Mouse (Mus musculus) retina, postnatal 7 days (tissue): ENCODE data around the gene Pomgnt2.
"Not testable (repeated sequence)": the region's sequence is repeated elsewhere in the genome, so short reads cannot be mapped to it uniquely, and the experiment has no call there.

Source experiments
- DNase-seq: peaks from one replicate; pipeline ENCODE4 v3.0.0-alpha.2; 2012; ENCODE audit warnings: low read depth, low spot score

Gene Pomgnt2

DNA sequence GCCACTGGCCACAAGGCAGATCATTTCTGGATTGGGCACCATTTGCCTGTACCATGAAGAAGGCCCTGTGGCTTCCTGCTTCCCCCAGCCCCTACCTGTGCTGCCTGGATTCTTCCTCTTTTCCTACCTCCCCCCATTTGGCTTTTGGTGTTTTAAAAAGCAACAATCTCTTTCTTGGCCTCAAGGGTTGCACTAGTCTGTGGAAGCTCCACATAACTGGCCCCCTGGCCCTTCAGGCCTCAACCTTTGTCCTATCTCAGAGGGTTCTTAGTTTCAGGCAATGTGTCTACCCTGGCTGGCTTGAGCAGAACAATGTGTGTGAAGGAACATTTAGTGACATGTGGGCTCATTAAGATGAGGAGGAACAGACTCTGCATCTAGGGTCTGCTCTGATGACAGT lies at the start of gene Pomgnt2:
TSS of gene Pomgnt2 (minus strand) at position 101 of the 400 bp plus-strand sequence.
- DNase-seq, result no peak

DNA sequence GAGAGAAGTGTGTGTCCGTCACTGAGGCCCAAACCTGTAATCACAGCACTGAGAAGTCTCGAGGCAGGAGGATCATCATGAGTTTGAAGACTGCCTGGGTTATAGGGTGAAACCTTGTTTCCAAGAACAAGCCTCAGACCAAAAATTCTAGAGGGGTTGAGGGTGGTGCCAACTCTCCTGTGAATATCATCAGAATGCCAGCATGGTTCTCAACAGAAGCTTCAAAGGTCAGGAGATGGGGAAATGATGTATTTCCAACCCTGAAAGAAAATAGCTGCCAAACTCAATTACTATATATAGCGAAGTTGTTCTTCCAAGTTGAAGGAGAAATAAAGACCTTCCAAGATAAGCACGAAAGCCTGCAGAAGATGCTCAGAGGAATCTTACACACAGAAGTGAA lies 42.9 kb upstream of the Pomgnt2 start:
- no peak for DNase-seq

DNA sequence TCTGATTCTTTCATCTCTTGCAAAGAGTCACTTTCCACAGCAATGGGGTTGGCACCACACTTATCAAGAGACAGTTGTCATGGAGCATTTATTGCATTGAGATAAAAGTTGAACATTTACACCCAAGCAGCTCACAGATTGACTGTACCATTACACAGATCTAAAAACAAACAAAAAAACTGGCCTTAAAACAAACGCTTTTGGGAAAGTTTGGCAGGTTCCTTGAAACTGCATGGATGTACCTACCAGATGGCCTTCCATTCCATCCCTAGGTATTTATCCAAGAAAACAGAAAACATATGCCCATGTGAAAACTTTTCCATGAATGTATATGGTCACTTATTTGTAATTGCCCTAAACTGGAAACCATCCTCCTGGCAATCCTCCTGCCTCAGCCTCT lies 41.7 kb upstream of the Pomgnt2 start:
- no peak for DNase-seq

DNA sequence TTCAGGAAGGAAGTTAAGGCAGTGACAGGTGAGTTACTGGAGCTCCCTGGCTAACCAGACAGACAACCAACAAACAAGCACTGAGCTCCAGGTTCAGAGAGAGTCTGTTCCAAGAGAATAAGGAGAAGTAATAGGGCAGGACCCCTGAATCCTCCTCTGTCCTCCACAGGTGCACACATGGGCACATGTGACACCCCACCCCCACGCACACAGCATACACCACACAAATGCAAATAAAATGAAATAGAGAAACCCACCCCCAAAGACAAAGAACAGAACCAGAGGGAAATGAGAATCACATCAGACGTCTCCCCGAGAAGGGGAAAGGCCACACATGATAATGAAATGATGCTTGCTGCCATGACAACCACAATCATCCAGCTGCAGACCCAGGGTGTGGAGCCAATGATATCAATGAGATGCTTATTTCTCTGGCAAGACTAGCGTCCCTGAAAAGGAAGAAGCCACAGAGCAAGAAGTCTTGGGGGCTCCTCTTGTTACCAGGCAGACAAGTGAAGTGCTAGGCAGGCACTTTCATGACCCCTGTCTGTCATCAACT lies 39.7 kb upstream of the Pomgnt2 start:
- DNase-seq, result no peak

DNA sequence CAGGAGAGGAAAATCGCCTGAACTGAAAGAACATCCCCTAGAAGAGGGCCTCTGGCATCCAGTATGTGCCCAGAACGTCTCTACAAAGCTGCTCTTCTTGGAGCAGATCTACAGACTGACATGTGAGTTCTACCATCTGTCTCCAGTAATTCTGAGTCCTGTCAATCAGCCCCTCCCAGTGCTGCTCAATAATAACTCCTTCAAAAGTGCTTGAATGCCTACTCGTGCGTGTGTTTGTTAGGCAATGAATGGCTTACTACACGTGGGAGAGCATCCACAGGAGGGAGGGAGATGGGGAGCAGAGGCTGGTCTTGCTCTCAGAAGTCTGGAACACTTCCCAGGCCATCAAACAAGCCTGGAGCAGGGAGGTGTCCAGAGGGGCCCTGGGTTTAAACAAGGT lies 38.9 kb upstream of the Pomgnt2 start:
- DNase-seq, result no peak

DNA sequence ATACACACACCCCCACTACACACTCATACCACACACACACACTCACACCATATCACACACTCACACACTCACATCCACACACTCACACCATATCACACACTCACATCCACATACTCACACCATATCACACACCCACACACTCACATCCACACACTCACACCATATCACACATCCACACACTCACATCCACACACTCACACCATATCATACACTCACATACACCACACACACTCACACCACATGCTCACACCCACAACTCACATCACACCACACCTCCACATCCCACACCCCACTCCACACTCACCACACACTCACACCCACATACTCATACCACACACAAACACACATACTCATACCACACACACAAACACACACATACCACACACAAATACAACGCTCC lies 38.0 kb upstream of the Pomgnt2 start:
- DNase-seq, result no peak

DNA sequence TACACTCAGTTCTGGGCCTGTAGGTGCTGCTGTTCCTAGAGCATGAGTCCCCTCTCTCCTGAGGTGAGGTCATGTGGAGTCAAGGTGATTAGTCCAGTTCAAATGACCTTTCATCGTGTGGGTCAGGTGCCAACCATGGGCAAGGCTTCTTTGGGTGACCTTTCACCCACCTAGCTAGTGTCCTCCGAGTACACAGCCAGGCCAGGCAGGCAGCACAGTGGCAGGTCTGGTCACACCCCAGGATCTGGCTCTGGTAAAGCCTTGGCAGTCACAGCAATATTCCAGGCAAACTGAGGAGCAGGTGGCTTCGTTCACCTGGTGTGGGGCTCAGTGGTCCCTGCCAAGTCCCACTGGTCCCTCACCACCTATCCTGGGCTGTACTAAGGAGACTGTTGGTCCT lies 35.2 kb upstream of the Pomgnt2 start:
- no peak for DNase-seq

DNA sequence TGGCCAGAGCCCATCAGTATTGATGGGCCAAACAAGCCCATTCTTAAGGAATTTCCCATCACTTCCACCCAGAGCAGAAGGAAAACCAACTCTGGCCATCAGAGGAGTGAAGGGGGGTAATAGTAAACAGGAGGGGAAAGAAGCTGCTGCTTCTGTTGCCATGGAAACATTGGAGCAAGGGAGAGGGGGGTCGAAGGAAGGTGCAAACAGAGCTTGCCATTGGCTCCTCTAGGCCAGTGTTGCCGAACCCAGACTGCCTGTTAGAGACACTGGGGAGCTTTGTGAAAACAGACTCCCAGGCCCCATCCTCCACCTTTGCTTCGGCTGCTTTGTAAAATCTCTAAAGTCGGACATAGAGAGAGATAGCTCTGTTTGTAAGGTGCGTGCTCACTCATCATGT lies 33.8 kb upstream of the Pomgnt2 start:
- DNase-seq, result no peak

DNA sequence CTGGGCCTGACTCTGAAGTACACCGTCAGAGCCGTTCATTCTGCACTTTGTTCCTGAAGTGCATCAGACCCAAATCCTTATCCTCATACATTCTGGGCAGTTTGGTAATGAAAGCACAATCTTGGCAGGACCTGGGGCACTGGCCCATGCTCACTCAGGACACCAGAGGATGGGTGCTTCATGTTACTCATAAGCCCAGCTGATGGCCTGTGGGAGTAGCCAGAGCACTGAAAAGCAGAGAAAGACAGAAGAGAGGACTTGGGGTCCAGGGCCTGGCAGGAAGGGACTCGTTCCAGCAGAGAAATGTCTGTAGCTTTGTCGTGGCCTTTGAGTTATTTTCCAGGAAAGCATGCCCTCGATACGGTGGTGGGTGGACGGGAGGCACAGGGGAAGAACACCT lies 32.9 kb upstream of the Pomgnt2 start:
- no peak for DNase-seq

DNA sequence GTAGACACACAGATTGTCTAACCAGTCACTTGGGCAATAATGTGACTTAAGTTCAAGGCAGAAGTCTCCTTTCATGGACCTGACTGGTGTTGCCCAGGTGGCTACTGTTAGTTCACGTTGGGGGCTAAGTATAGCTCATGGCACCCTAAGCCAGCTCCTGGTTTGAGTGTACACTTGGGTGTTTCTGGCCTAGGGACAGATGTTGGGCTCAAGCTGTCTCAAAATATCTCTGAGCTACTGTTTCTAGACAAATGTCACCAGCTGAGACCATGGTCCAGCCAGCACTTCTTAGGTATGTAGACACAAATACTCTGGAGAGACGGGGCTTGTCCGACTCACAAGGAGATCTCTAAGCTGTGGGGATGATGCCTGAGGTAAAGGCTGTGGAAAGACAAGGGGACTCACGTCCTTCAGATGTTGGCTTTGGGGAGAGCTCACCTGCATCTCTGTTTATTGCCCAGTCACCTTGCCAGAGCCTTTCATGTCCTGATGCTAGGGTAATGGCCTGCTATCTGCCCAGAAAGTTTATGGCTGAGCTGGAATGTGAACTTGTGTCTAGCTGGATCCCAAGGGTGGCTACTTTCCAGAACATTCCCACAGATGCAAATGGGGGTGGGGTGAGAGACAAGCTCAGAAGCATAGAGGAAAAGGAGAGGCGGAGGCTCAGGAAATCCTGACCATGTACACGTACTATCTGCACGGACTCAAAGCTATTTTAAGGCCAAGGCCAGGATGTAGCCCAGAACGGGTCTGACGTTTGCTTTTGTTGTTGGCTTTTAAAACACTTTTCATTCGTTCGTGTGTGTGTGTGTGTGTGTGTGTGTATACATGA lies 31.2 kb upstream of the Pomgnt2 start:
- DNase-seq, result no peak

DNA sequence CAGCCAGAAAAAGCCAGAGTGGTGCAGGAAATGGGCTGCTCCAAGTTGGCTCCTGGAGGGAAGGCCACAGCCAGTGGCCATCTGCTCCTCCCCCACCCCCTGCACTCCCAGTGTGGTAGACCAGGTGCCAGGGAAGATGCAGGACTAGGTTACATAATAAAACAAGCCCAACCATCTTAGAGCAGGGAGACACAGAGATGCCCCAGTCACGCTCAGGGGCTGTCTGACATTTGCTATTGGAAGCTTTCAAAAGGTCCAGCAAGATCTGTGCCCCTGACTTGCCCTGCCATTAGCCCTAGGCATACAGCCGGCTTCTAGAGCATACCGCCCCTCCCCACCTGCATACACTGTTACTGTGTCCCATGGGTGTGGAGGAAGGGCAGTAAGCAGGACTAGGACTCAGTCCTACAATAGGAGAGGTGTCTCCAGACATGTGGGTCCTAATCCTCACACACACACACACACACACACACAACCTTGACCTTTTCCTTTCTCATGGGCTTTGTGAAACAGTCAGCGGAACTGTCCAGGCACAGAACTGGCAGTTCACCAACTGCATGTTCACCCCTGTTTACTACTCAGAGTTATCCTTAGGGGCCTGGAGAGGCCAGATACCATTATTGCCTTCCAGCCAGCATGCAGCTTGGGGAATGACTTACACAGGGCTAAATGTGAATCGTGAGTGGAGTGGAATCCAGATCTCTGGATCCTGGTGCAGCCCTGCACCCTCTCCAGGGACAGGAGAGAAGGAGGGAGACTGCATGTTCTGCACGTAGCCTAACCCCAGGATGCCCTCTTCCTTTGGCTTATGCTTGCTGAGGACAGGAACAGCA lies 30.4 kb upstream of the Pomgnt2 start:
- DNase-seq, result no peak

DNA sequence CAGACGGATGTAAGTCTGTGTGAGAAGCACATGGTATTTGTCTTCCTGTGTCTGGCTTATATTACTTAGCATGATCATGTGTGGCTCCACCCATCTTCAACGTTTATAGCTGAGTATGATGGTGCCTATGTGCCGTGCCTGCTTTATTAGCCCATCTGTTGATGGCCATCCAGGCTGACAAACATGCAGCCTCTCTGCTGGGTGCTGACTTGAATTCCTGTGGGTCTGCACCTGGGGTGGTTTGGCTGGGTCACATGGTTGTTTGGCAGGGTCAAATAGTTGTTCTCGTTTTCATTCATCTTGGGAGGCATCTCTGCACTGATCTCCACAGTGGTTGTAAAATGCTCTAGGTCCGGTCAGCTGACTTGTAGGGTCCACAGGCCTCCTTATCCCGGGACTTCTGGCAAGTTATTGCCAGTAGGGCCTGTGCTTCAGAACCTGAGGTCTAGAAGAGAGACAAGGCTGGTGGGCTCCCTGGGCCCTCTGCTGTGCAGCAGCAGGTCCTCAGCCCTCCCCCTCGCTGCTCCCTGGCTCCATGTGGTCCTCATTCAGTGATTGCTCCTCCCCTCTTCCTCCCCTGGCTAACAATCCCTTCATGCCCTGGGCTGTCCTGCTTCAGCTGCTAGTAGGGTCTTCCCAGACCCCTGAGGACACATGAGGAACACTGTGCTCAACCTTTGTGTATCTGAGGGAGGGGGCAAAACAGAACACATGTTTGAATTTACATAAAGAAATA lies 29.1 kb upstream of the Pomgnt2 start:
- DNase-seq, result no peak

DNA sequence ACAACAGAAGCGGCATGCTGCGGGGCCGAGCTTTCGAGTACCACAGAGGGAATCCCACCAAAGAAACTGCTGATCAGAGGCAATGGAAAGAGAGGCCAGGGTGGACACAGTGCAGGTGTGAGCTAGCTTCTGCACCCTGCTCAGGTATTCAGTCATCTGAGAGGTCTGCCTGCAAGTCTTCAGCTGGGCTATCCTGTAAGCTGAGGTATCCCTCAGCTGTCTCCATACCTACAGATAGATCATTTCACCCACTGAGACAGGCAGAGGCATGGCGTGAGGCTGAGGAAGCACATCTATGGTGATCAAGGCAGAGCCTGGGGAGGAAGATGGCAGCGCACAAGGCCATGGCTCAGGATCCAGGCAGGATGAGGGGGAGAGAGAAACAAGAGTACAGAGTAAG lies 27.5 kb upstream of the Pomgnt2 start:
- no peak for DNase-seq

DNA sequence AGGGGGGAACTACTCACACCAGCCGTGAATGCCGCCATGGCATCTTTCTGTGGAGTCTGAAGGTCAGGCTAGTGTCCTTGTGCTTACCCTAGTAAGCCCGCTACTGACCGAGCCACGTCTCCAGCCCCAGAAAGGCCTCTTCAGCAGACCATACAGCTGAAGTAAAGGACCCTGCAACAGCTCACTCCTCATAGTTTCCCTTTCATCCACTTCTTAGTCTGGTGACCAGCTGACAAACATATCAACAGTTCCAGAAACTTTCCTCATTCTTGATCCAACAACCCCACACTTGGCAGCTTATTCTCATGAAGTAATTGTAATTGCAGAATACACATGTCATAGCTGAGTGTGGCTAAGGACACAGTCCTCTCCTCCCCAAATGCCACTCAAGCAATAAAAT lies 27.0 kb upstream of the Pomgnt2 start:
- no peak for DNase-seq

DNA sequence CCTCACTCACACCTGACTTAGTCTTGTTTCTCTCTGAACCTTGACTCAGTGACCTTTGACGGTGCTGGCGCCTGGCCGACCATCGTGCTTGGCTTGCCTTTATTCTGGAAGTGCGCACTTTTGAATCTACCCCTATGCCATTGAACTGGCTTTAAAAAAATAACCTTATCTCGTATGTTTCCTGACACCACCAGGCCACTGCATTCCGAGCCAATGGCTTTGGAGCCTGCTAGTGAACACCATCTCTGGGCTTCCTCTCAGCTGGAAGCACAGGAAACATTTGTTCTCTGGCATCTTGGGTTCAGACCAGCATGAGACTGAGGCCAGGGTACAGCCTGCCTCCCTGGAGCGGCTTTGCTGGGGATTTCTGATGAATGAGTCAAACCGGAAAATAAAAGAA lies 25.9 kb upstream of the Pomgnt2 start:
- no peak for DNase-seq

DNA sequence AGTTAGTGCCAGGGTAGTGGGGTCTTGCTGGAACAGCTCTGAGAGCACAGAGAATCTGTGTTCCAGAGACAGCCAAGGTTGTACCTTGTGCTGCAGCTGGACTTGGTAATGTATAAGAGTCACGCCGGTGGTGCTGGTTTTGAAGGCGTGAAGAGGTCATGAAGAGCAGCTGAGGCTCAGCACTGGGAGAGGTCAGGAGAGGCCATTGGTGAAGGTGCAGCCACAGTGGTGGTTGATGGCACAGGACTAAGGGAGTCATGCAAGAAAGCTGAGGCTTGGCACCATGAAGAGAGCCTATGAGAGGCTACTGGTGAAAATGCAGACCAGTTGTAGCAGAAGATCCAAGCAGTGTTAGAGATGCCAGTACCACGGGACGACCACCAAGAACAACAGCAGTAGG lies 24.7 kb upstream of the Pomgnt2 start:
- no peak for DNase-seq

DNA sequence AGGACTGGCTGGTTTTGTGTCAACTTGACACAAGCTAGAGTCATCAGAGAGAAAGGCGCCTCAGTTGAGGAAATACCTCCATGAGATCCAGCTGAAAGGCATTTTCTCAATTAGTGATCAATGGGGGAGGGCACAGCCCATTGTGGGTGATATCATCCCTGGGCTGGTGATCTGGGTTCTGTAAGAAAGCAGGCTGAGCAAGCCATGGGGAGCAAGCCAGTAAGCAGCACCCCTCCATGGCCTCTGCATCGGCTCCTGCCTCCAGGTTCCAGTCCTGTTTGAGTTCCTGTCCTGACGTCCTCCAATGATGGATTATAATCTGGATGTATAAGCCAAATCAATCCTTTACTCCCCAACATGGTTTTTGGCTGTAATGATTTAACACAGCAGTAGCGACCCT lies 24.3 kb upstream of the Pomgnt2 start:
- DNase-seq, result not testable (repeated sequence)

DNA sequence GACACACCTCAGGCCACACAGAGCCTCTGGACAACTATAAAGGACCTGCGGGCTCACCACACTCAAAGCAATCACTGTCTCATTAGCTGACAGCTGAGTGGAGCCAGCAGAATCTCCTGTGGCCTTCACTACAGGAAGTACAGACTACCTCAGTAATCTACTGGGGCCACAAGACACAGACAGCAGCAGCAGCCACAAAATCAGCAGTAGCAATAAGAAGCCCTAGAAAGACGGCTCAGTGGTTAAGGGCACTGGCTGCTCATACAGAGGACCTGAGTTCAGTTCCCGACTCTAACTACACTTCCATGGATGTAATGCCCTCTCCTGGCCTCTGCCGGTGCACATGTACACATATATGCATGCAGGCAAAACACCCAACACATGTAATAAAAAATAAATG lies 23.4 kb upstream of the Pomgnt2 start:
- DNase-seq, result no peak

DNA sequence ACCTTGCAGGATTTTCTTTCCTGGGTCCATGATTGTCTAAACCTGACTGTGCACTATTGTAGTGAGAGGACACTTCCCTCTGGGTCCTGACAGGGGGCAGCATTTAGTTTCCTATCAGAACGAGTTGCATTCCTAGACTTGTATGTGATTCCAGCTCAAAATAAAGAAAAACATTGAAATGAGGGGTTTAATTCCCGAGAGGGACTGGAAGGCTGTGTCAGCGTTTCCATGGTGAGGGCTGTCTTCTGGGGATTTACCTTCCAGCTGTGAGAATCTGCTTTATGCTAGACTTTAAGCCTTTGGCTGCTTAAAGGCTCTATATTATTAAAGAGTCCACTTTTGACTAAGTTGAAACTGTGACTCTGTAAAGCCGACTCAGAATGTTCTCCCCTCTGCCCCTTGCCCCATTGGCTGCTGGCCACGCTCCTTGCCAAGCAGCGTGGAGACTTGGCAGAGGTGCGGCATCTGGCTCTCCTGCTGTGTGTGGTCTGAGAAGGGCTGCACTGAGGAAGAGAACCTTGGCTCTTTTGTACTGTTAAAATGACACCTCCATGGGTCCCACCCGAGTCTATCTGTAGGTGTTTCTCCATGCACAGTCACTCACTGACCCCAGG lies 22.0 kb upstream of the Pomgnt2 start:
- peak; percentile 70 for DNase-seq

DNA sequence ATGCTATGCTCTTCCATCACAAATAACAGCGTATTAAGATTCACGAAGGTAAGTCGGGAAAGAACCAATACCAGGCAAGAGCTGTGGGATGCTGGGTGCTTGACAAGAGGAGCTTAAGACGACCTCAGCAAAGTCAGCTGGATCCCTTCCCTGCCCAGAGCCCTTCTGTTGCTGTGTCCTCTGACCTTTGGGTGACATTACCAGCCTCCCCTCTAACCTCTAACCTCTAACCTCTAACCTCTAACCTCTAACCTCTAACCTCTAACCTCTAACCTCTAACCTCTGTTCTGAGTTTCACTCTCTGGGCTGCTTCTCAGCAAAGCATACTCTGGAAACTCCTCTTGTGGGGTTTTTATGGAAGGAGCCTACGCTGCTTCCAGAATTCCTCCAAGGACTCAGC lies 21.2 kb upstream of the Pomgnt2 start:
- DNase-seq, result no peak

DNA sequence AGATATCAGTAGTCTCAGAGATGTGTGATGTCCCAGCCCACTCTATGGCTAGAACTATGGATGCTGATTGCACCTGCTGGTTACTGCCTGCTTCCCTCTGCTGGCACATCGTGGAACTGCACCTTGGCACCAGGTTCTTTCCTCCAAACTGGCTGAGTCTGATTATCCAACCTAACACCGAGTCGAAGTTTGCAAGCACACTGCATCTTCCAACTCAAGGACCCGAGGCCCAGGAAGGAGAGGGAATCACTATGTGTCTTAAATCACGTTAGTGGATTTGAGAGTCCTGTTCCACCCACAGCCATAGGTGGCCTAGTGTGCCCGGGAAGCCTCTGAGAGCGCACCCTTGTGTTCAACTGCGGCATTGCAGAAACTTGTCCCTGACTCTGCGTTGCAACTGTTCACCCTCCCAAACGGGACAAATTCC lies 17.3 kb upstream of the Pomgnt2 start:
- DNase-seq, result peak; percentile 62

DNA sequence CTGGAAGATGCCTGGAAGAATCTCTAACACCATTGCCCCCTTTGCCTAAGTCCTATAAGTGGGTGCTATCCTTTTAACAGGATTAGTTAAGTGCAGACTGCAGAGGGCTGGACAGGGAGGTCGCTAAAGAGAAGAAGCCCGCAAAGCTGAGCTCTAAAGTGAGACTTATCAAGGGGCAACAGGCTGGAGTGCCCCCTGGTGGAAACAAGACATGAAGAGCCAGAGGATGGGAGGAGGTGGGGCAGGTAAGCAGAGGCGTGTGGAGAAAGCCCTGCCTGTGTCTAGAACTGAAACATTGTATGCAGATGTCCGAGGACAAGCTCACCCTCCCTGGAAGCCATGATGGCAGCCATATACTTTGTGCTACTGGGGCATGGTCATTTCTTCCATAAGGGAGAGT lies 16.7 kb upstream of the Pomgnt2 start:
- DNase-seq, result no peak
